25 mouse cellular contexts compared by ENCODE assay signal in the genomic region with DNA sequence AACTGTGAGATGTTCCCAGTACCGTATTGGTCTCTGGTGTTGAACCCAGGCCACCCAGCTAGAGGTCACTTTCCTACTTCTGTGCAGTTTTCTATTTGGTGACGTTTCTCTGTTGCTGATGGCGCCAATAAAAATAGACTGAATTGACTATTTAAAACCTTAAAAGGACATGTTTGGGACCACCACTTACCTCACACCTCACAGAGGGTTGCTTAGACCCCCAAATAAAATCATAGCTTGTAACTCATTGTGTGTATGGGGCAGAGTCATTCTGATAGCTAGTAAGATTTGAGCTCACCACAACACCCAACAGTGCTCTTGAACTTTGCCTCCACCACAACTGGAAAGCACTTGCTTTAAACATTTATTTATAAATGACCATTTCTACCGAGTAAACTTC. TPM values are rescaled to one million over a fixed set of nuclear protein-coding genes. Genes with fewer than 3 reads are reported as not detected.
A peak's percentile ranks its signal among the peaks of the same experiment; 100 is the strongest.
DNase-seq lines count a peak whose midpoint lies in the region; ATAC-seq and TF ChIP-seq lines count a peak whose summit lies in the region.
"Had no signal": no experiment of that assay in that cellular context is flagged by ENCODE, and none has a peak within 500 bp of the region (broad histone marks: within the 10 kb centered on the region; RNA-seq: fewer than 3 reads in every experiment).

No protein-coding gene starts in this region.

- TF ChIP-seq POLR2A in heart, adult 2 months (IDR thresholded peaks at IDR 0.05; ENCODE audit: insufficient read depth, low read depth, low read length): no peak

- intact Hi-C loops in heart, adult 2 months (cut with DNase I): no loop called here
- intact Hi-C loops in heart, postnatal 25 days (cut with DNase I): no loop called here

- peaks cover 1% of the 10 kb centered on the region; the same call in 1 of the 2 replicates for H3K36me3 ChIP-seq in heart, adult 2 months (ENCODE audit: control insufficient read depth, insufficient read depth, low read length)
- no peaks in the 10 kb centered on the region for H3K36me3 ChIP-seq in heart, embryonic 16.5 days (ENCODE audit: control insufficient read depth, insufficient read depth)
- no peaks in the 10 kb centered on the region for H3K36me3 ChIP-seq in lung, embryonic 14.5 days (ENCODE audit: insufficient read depth)
- H3K36me3 ChIP-seq: embryonic facial prominence, embryonic 13.5 days; hindbrain, embryonic 10.5 days; intestine, embryonic 15.5 days; midbrain, embryonic 12.5 days had no signal

- no peak for TF ChIP-seq CTCF in heart, adult 2 months (IDR thresholded peaks at IDR 0.05)
- TF ChIP-seq CTCF in lung, embryonic 14.5 days (IDR thresholded peaks at IDR 0.05; ENCODE audit: low read depth): no peak

- 63% methylated on average over 4 of the region's 4 CpGs for WGBS in heart, adult 2 months
- 70% methylated on average over 4 of the region's 4 CpGs for WGBS in heart, embryonic 16.5 days
- 50% methylated on average over 4 of the region's 4 CpGs for WGBS in lung, embryonic 14.5 days

- H3K27me3 ChIP-seq in heart, adult 2 months (ENCODE audit: control insufficient read depth, insufficient read depth, low read length): no peaks in the 10 kb centered on the region
- no peaks in the 10 kb centered on the region for H3K27me3 ChIP-seq in heart, embryonic 16.5 days (ENCODE audit: control insufficient read depth, insufficient read depth, low read length)
- no peaks in the 10 kb centered on the region for H3K27me3 ChIP-seq in lung, embryonic 14.5 days (ENCODE audit: insufficient read depth, low read length)
- H3K27me3 ChIP-seq: embryonic facial prominence, embryonic 13.5 days; intestine, embryonic 15.5 days; midbrain, embryonic 12.5 days; Patski had no signal

- H3K79me2 ChIP-seq in heart, adult 2 months (replicated peaks; ENCODE audit: control insufficient read depth, insufficient read depth, low read length): no peaks in the 10 kb centered on the region

- no peak for TF ChIP-seq EP300 in heart, adult 2 months (IDR thresholded peaks at IDR 0.05; ENCODE audit: insufficient read depth, low read depth, low read length)

- H3K4me1 ChIP-seq in heart, adult 2 months (ENCODE audit: control insufficient read depth, insufficient read depth, low read length): peaks cover 18% of the 10 kb centered on the region
- peaks cover 14% of the 10 kb centered on the region for H3K4me1 ChIP-seq in heart, embryonic 16.5 days (ENCODE audit: control insufficient read depth, insufficient read depth, low read length)
- peaks cover 6% of the 10 kb centered on the region; the same call in 1 of the 2 replicates for H3K4me1 ChIP-seq in lung, embryonic 14.5 days (ENCODE audit: insufficient read depth)
- peaks cover 19% of the 10 kb centered on the region for H3K4me1 ChIP-seq in brown adipose tissue, adult 24 weeks (ENCODE audit: control insufficient read depth, insufficient read depth, insufficient read length, low read length)
- H3K4me1 ChIP-seq: hindbrain, embryonic 10.5 days; intestine, embryonic 15.5 days; midbrain, embryonic 12.5 days had no signal

- H3K9ac ChIP-seq in heart, adult 2 months (ENCODE audit: low read depth, low read length): no peak overlapping the region
- H3K9ac ChIP-seq in heart, embryonic 16.5 days (ENCODE audit: low read length): no peak overlapping the region
- H3K9ac ChIP-seq in lung, embryonic 14.5 days: no peak overlapping the region
- H3K9ac ChIP-seq: embryonic facial prominence, embryonic 13.5 days; intestine, embryonic 15.5 days; liver, embryonic 14.5 days; midbrain, embryonic 12.5 days had no signal

- ATAC-seq in heart, embryonic 16.5 days (replicated peaks; ENCODE audit: extremely low read depth, insufficient read depth, low FRiP score): no peak
- peak; percentile 28; the same call in 1 of the 2 replicates for ATAC-seq in lung, embryonic 14.5 days (ENCODE audit: insufficient read depth)
- ATAC-seq: forebrain, embryonic 16.5 days; hindbrain, postnatal 0 days; intestine, embryonic 15.5 days had no signal

- H3K4me2 ChIP-seq in heart, embryonic 16.5 days (ENCODE audit: low read depth, low read length): no peak overlapping the region
- H3K4me2 ChIP-seq in lung, embryonic 14.5 days: no peak overlapping the region
- H3K4me2 ChIP-seq: embryonic facial prominence, embryonic 13.5 days; intestine, embryonic 15.5 days; midbrain, embryonic 12.5 days had no signal

- H3K9me3 ChIP-seq in heart, embryonic 16.5 days (replicated peaks; ENCODE audit: control insufficient read depth, low read length): no peaks in the 10 kb centered on the region
- no peaks in the 10 kb centered on the region for H3K9me3 ChIP-seq in lung, embryonic 14.5 days (ENCODE audit: low read depth, low read length)
- H3K9me3 ChIP-seq: embryonic facial prominence, embryonic 13.5 days; hindbrain, embryonic 10.5 days; intestine, embryonic 15.5 days; midbrain, embryonic 12.5 days had no signal

- no peak for DNase-seq in heart, adult 2 months
- no peak for DNase-seq in heart, postnatal 25 days (ENCODE audit: low spot score)
- no peak for DNase-seq in heart, adult 9 months (ENCODE audit: low spot score in 2 of 2)
- DNase-seq in lung, embryonic 14.5 days: no peak
- no peak for DNase-seq in lung, postnatal 25 days (ENCODE audit: low spot score)
- no peak for DNase-seq in adipocyte (ENCODE audit: low spot score)
- DNase-seq: cerebellum, adult 11-12 months; gastrocnemius, postnatal 10 days; liver; right cerebral cortex, postnatal 14 days; thymus, postnatal 4 days had no signal

- no peak overlapping the region for H3K4me3 ChIP-seq in heart, adult 2 months
- no peak overlapping the region for H3K4me3 ChIP-seq in heart, embryonic 16.5 days (ENCODE audit: low read length)
- no peak overlapping the region for H3K4me3 ChIP-seq in lung, embryonic 14.5 days (ENCODE audit: low read depth, low read length)
- H3K4me3 ChIP-seq in brown adipose tissue, adult 24 weeks (ENCODE audit: insufficient read depth, low read depth, low read length): no peak overlapping the region
- H3K4me3 ChIP-seq: embryonic facial prominence, embryonic 13.5 days; erythroblast, embryonic 14.5 days; hindbrain, embryonic 10.5 days; intestine, embryonic 15.5 days; midbrain, embryonic 12.5 days had no signal

- peak overlapping the region; percentile 34 for H3K27ac ChIP-seq in heart, adult 2 months
- peak overlapping the region; percentile 72 for H3K27ac ChIP-seq in heart, embryonic 16.5 days (ENCODE audit: low read length)
- peak overlapping the region; percentile 55; the same call in 1 of the 2 replicates for H3K27ac ChIP-seq in lung, embryonic 14.5 days (ENCODE audit: low read depth)
- H3K27ac ChIP-seq in brown adipose tissue, adult 24 weeks (replicated peaks; ENCODE audit: low read depth, low read length): peak overlapping the region; percentile 41
- H3K27ac ChIP-seq: embryonic facial prominence, embryonic 13.5 days; hindbrain, embryonic 10.5 days; hindbrain, postnatal 0 days; intestine, embryonic 15.5 days; liver, embryonic 14.5 days; midbrain, embryonic 12.5 days had no signal

RNA-seq across cellular contexts. Expression of a gene that starts 43.0 kb away (rescaled TPM):
- total RNA-seq in heart, adult 2 months (2021): 1 to 10 TPM; 1.7 to 2.7 TPM
- polyA plus RNA-seq in heart, adult 2 months (2012; rRNA removed): 1.1 and 1.8 TPM in 2 replicates
- 1 to 10 TPM; 1.2 to 2.1 TPM for total RNA-seq in heart, postnatal 25 days (2021)
- polyA plus RNA-seq in heart, embryonic 16.5 days (2015; fragmentation: Nextera tagmentation; extraction: Ambion mirVana): 4.2 and 5.3 TPM in 2 replicates
- 10.9 and 12.4 TPM in 2 replicates for polyA plus RNA-seq in lung, embryonic 14.5 days (2014; fragmentation: Nextera tagmentation; extraction: Ambion mirVana)
- 0.63 and 0.75 TPM in 2 replicates for polyA plus RNA-seq in brown adipose tissue, adult 24 weeks (2012; ENCODE audit: insufficient read depth, insufficient read length, missing spikeins)
- total RNA-seq: common myeloid progenitor, adult 5-6 weeks; megakaryocyte, adult 5-6 weeks; MEL had no signal
- polyA plus RNA-seq: erythroblast, embryonic 14.5 days had no signal
